Mouse (Mus musculus): ENCODE measurements at regions not wholly inside any gene's neighbourhood (a gene's known extent, or its start where the extent isn't known, plus 50 kb on each side); places are given as distances from the start of the nearest gene placed in this dataset.

- WGBS, result 15% methylated on average over 4 of the region's 4 CpGs
- Histone ChIP-seq H3K27me3 (replicated peaks; ENCODE audit: insufficient read depth, low read length) (peaks cover 15% of the 10 kb centered on the region), H3K4me2 (replicated peaks; ENCODE audit: low read depth, low read length) (peak overlapping the region; percentile 17; the same call in 1 of the 2 replicates), H3K36me3 (ENCODE audit: insufficient read depth, low read length) (no peaks in the 10 kb centered on the region), H3K9ac (replicated peaks; ENCODE audit: low read depth) (no peak overlapping the region), H3K9me3 (ENCODE audit: low read length) (no peaks in the 10 kb centered on the region), H3K4me3 (ENCODE audit: low read depth, low read length) (no peak overlapping the region), H3K4me1 (ENCODE audit: insufficient read depth, low read depth, low read length) (no peaks in the 10 kb centered on the region), H3K27ac (ENCODE audit: low read length) (no peak overlapping the region)
- TF ChIP-seq EP300 (IDR thresholded peaks at IDR 0.05) (no peak), CTCF (IDR thresholded peaks at IDR 0.05) (no peak)
- ATAC-seq (no peak), DNase-seq (ENCODE audit: low spot score) (no peak)
Measured at GRCm38 (mm10) chr5:139598715-139599114, 55.4 kb downstream of the Uncx start.

GRCm38 (mm10) chr5:139599191-139599937 lies 56.1 kb downstream of the Uncx start:
- H3K4me3 ChIP-seq (ENCODE audit: low read depth, low read length), result no peak overlapping the region
- TF ChIP-seq EP300 (IDR thresholded peaks at IDR 0.05) (0 out of 2 replicates have a peak, but pooled peaks have one; percentile 22), CTCF (IDR thresholded peaks at IDR 0.05) (no peak)
- no peaks in the 10 kb centered on the region for H3K4me1 ChIP-seq (ENCODE audit: insufficient read depth, low read depth, low read length)
- peak; percentile 84 for ATAC-seq
- DNase-seq (ENCODE audit: low spot score), result peak; percentile 46
- WGBS, result under 1% methylated on average over 24 of the region's 25 CpGs
- peaks cover 15% of the 10 kb centered on the region for H3K27me3 ChIP-seq (replicated peaks; ENCODE audit: insufficient read depth, low read length)
- H3K27ac ChIP-seq (ENCODE audit: low read length), result no peak overlapping the region
- H3K36me3 ChIP-seq (ENCODE audit: insufficient read depth, low read length), result no peaks in the 10 kb centered on the region
- no peak overlapping the region for H3K9ac ChIP-seq (replicated peaks; ENCODE audit: low read depth)
- no peaks in the 10 kb centered on the region for H3K9me3 ChIP-seq (ENCODE audit: low read length)
- peak overlapping the region; percentile 17; the same call in 1 of the 2 replicates for H3K4me2 ChIP-seq (replicated peaks; ENCODE audit: low read depth, low read length)

GRCm38 (mm10) chr5:139600213-139600612 lies 56.9 kb downstream of the Uncx start:
- H3K27me3 ChIP-seq (replicated peaks; ENCODE audit: insufficient read depth, low read length), result peaks cover 12% of the 10 kb centered on the region
- ATAC-seq, result no peak
- no peak for DNase-seq (ENCODE audit: low spot score)
- H3K4me3 ChIP-seq (ENCODE audit: low read depth, low read length), result no peak overlapping the region
- no peak for TF ChIP-seq CTCF (IDR thresholded peaks at IDR 0.05)
- TF ChIP-seq EP300 (IDR thresholded peaks at IDR 0.05), result no peak
- no peaks in the 10 kb centered on the region for H3K4me1 ChIP-seq (ENCODE audit: insufficient read depth, low read depth, low read length)
- 6% methylated on average over 15 of the region's 15 CpGs for WGBS
- H3K9ac ChIP-seq (replicated peaks; ENCODE audit: low read depth), result no peak overlapping the region
- no peak overlapping the region for H3K4me2 ChIP-seq (replicated peaks; ENCODE audit: low read depth, low read length)
- no peak overlapping the region for H3K27ac ChIP-seq (ENCODE audit: low read length)
- H3K9me3 ChIP-seq (ENCODE audit: low read length), result no peaks in the 10 kb centered on the region
- H3K36me3 ChIP-seq (ENCODE audit: insufficient read depth, low read length), result no peaks in the 10 kb centered on the region

- Histone ChIP-seq H3K4me1 (ENCODE audit: insufficient read depth, low read depth, low read length) (no peaks in the 10 kb centered on the region), H3K36me3 (ENCODE audit: insufficient read depth, low read length) (no peaks in the 10 kb centered on the region), H3K27ac (ENCODE audit: low read length) (no peak overlapping the region), H3K4me2 (replicated peaks; ENCODE audit: low read depth, low read length) (no peak overlapping the region), H3K4me3 (ENCODE audit: low read depth, low read length) (no peak overlapping the region), H3K9ac (replicated peaks; ENCODE audit: low read depth) (no peak overlapping the region), H3K9me3 (ENCODE audit: low read length) (no peaks in the 10 kb centered on the region), H3K27me3 (replicated peaks; ENCODE audit: insufficient read depth, low read length) (peaks cover 12% of the 10 kb centered on the region)
- WGBS, result 63% methylated on average over 4 of the region's 4 CpGs
- DNase-seq (ENCODE audit: low spot score) (no peak), ATAC-seq (no peak)
- TF ChIP-seq CTCF (IDR thresholded peaks at IDR 0.05) (no peak), EP300 (IDR thresholded peaks at IDR 0.05) (no peak)
Measured at GRCm38 (mm10) chr5:139602860-139603259, 59.6 kb downstream of the Uncx start.

- WGBS, result 19% methylated on average over 4 of the region's 4 CpGs
- H3K27ac ChIP-seq (ENCODE audit: low read length), result no peak overlapping the region
Measured at GRCm38 (mm10) chr5:139603535-139603934, 60.2 kb downstream of the Uncx start.

GRCm38 (mm10) chr5:139604327-139604726 lies 61.0 kb downstream of the Uncx start:
- H3K4me3 ChIP-seq (ENCODE audit: low read depth, low read length), result no peak overlapping the region
- H3K27me3 ChIP-seq (replicated peaks; ENCODE audit: insufficient read depth, low read length), result peaks cover 12% of the 10 kb centered on the region
- no peaks in the 10 kb centered on the region for H3K36me3 ChIP-seq (ENCODE audit: insufficient read depth, low read length)
- no peaks in the 10 kb centered on the region for H3K4me1 ChIP-seq (ENCODE audit: insufficient read depth, low read depth, low read length)
- TF ChIP-seq EP300 (IDR thresholded peaks at IDR 0.05) (no peak), CTCF (IDR thresholded peaks at IDR 0.05) (no peak)
- H3K9ac ChIP-seq (replicated peaks; ENCODE audit: low read depth), result no peak overlapping the region
- no peak for ATAC-seq
- no peak overlapping the region for H3K27ac ChIP-seq (ENCODE audit: low read length)
- H3K4me2 ChIP-seq (replicated peaks; ENCODE audit: low read depth, low read length), result no peak overlapping the region
- H3K9me3 ChIP-seq (ENCODE audit: low read length), result no peaks in the 10 kb centered on the region
- WGBS, result 43% methylated on average over 3 of the region's 4 CpGs
- no peak for DNase-seq (ENCODE audit: low spot score)

More at GRCm38 (mm10) chr5:139603535-139603934, 60.2 kb downstream of the Uncx start:
- no peaks in the 10 kb centered on the region for H3K4me1 ChIP-seq (ENCODE audit: insufficient read depth, low read depth, low read length)
- H3K4me3 ChIP-seq (ENCODE audit: low read depth, low read length), result no peak overlapping the region
- H3K4me2 ChIP-seq (replicated peaks; ENCODE audit: low read depth, low read length), result no peak overlapping the region
- H3K9me3 ChIP-seq (ENCODE audit: low read length), result no peaks in the 10 kb centered on the region
- no peak for TF ChIP-seq CTCF (IDR thresholded peaks at IDR 0.05)
- TF ChIP-seq EP300 (IDR thresholded peaks at IDR 0.05), result no peak
- ATAC-seq, result no peak
- no peak overlapping the region for H3K9ac ChIP-seq (replicated peaks; ENCODE audit: low read depth)
- no peak for DNase-seq (ENCODE audit: low spot score)
- H3K36me3 ChIP-seq (ENCODE audit: insufficient read depth, low read length), result no peaks in the 10 kb centered on the region
- H3K27me3 ChIP-seq (replicated peaks; ENCODE audit: insufficient read depth, low read length), result peaks cover 12% of the 10 kb centered on the region

Measured in lung, postnatal 0 days (tissue).